Mouse (Mus musculus) layer of hippocampus, adult 9-11 months (tissue): ENCODE measurements around the gene Adgre5.
A peak's percentile ranks its signal among the peaks of the same experiment; 100 is the strongest.

Source experiments
- DNase-seq: peaks from one replicate; pipeline ENCODE4 v3.0.0; 2022

Gene Adgre5

DNA sequence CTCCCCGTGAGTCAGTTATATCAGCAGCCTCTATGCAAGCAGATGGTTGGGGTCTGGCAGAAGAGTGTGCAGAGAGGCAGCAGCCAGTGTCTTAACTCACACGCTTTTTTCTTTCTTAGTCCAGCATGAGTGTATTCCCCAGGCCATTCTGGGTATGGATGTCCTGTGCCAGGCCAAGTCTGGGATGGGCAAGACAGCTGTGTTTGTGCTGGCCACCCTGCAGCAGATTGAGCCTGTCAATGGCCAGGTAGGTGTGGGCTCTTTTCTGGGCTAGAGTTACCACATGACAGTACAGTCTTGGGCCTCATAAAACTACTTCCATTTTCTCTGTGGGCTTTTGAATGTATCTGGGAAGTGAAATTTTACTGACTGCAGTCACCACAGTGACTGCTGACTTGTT is 21.4 kb downstream of the Adgre5 start:
- DNase-seq: no peak

DNA sequence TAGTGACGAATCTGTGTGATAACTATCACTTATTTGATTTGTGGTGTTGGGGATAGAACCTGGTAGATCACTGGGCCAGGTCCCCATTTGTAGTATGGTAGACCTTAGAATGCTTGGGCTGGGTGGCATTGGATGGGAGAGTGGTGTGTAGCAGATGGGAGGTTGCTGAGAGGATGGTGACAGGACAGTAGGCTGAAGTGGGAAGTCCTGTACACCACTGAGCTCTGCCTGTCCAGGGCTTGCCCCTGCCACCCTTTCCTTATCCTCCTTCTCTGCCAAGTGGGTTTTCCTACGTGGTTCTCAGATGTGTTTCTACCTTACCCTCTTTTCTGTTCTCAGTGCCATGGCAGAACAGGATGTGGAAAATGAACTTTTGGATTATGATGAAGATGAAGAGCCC is 22.1 kb downstream of the Adgre5 start:
- no peak for DNase-seq

DNA sequence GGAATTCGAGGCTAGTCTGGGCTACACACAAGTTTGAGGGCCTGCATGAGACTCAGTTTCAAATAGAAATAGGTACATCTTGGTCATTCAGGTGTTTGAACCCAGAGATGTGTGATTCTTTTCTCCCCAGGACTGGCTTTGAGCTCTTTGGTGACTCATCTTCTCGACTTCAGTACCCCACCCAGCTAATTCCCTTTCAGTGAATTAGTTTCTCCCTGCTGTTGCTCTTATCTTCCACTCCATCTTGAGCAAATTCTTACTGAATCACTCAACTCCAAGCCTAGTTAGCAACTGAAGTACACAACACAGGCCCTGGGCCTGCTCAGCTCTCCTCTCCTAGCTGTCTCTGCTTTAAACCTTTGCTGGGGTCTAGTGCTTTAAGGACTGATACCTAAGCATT is 24.6 kb downstream of the Adgre5 start:
- no peak for DNase-seq

DNA sequence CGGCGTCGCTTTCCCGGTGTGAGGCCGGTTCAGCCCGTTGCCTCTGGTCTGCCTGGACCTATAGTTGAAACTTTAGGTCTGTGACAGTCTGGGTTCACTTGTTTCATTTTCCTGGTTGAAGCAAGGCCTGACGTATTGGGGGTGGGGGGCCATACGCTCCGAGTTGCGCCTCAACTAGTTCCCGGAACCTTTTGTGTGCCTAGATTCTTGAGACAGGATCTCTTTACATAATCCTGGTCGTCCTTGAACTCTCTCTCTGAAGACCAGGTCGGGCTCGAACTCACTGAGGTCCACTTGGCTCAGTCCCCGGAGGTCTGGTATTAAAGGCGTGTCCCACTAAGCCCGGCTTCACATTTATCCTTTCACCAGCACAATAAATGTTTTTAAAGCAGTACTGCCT is 25.4 kb downstream of the Adgre5 start:
- DNase-seq: no peak

DNA sequence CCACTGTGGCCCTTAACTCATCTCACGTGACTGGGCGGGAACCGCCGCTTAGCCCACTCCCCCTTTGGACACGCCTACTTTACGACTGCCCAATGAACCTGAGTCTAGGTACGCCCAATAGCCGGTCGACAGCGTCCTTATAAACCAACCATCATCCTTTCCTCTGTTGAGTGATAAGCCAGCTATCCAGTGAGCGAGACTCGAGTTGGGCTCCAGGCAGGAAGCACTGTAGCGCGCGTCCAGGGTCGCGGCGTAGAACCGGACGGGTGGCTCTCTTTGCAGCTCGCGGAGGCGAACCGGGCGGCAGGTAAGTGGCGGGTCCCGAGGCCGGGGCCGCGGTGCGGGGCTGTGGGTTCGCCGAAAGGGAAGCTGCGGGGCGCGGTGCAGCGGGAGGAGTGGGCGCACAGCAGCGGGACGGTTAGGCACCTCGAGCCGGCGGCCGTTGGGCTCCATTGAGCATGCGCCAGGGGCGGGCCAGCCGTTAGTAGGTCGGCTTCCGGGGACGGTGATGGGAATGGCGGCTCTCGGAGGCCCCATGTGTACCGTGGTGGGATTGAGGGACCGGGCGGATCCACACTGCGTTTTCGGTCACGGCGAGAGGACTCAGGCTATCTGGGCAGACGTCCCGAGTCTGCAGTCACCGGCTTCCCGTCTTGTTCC is 26.0 kb downstream of the Adgre5 start, which contains the start of gene Ddx39:
Gene Ddx39, plus strand, starts transcription at position 147 of the 660 bp plus-strand sequence.
- DNase-seq: peak; percentile 99

DNA sequence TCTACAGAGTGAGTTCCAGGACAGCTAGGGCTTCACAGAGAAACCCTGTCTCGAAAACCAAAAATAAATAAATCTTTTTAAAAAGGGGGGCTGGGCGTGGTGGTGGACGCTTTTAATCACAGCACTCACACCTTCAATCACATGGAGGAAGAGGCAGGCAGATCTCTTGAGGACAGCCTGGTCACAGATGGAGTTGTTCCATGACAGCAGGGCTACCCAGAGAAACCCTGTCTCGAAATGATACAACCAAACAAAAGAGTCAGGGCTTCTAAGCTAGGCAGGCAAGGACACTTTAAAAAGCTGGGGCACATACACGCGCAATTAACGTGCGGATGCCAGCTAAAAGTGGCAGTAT is 26.5 kb downstream of the Adgre5 start:
- no peak for DNase-seq

DNA sequence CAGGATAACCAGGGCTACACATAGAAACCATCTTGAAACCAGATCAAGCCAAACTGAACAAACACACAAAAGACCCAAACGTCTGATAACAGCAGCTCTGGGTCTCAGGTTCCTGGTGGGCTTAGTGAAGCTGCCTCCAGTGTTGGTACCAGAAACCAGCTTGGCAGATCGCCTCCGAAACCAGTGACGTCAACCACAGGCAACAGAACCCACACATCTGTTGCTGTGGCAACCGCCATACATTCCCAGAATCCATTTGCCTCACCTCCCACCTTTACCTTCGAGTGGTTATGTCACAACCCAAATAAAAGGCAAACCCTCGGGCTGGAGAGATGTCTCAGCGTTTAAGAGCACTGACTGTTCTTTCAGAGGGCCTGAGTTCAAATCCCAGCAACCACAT is 33.6 kb downstream of the Adgre5 start:
- no peak for DNase-seq

DNA sequence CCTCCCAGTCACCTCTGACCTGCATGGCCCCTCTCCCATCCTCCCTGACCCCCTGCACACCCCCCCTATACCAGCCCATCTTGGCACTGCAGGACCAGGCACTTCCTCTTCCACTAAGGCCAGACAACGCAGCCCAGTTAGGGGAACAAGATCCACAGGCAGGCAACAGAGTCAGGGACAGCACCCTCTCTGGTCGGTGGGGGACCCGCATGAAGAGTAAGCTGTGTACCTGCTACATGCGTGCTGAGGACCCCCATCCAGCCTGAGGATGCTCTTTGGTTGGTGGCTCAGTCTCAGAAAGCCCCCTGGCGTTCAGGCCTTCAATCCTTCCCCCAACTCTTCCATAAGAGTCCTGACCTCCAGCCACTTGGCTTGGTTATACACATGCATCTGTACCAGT is 34.7 kb downstream of the Adgre5 start:
- DNase-seq: no peak

DNA sequence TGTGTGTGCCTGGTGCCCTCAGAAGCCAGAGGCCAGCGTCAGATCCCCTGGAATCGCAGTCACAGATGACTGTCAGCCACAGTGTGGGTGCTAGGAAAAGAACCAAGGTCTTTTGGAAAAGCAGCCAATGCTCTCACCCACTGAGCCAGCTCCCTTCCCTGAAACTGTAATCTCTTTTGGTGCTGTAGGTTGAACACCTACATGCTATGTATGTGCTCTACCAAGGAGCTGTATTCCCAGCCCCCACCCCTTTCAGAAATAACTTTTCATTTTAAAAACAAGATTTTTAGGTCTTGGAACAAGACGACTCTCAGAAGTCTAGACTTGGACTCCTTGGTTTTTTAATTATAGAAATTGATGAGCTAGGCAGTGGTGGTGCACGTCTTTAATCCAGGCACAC is 37.7 kb downstream of the Adgre5 start:
- no peak for DNase-seq

DNA sequence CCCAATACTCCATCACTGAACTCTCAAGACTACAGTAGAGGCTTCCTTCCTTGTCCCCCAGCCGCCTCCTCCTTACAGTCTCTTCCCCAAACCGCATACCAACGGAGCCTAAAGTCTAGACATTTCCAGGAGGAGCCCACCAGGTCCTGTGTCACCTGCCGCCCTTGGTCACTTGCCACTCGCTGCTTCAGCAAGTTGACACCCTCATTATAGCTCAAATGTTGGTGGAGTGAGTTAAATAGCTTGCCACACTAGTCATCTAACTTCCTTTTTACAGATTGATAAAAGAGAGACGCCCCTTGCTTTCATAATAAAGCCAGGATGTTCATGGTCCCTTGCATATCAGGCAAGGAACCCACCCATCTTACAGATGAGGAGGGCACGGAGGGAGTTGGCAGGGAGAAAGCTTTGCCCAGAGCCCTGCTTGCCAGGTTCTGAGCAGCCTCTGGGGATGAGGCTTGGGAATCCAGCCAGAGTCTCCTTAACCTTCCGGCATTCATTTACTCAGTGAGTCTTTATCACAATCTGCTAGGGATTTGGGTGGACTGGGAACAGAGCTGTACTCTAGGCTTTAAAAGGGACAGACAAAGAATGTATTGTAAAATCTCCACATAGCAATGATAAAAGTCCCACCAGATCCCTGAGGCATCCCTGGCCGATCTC is 40.6 kb downstream of the Adgre5 start:
- no peak for DNase-seq

DNA sequence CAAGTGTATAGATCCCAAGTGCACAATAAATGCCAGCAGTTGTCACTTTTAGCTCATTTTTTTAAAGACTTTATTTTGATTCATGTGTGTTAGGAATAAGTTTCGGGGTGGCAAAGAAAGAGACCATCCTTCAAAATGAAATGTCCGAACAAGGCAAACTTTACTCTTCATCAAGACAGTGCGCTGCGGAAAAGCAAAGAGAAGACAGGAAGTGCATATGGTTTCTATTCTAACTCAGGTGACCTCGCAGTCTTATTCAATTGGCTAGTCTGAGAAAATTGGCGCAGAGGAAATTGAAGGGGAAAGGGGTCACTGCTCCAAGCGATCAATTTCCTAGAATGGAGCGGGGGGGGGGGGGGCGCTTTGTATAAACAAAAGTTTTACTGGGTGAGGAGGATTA is 41.6 kb downstream of the Adgre5 start:
- no peak for DNase-seq

DNA sequence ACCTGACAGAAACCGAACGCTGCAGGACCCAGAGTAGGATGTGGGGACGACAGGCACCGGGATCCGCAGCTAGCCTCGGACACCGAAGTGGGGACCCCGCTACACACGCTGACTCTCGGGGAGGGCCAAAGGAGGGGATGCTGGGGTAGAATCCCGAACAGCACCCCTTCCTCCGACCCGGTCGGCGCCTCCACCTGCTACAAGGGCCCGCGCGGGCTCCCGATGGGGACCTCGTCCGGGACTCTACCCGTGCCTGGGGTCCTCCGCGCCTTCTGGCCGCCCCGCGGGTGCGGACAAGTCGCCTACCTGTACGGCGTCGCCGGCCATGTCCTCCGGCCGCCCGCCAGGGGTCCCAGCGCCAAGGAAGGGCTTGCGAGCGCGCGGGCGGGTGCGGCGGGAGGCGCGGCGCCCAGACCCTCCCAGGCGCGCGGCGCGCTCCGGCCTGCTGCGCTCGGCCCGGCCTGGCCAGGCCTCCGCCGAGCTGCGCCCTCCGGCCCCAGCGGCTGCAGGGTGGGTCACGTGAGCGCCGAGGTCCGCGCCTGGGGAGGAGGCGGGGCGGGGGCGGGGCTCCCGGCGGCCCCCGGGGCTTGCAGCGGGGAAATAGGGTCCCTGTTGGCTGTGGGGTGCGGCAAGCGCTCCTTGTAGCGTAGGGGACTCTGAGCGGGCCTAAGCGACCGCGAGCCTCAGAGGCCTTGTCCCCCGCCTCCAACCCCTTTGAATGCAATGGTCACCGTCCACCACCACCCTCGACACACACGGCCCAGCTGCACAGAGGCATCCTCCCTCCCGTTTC is 42.3 kb downstream of the Adgre5 start, which contains the start of gene Pkn1:
Gene Pkn1, minus strand, starts transcription at position 519 of the 793 bp plus-strand sequence.
- peak; percentile 70 for DNase-seq

DNA sequence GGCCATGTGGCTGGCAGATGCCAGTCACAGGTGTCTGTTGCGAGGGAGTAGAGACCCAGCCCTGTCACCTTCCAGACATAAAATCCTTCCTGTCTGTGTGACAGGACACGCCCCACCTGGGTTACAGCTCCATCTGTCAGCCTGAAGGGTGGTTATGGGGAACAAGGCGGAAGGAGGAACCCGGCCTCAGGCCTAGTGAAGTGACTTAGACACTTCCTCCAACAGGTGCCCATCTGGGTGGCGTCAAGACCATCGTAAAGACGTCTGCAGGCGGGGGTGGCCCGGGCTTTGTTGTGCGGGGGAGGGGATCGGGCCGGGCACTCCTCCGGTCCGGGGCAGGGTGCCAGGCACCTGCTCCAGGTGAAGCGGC is 42.9 kb downstream of the Adgre5 start:
- peak; percentile 52 for DNase-seq

DNA sequence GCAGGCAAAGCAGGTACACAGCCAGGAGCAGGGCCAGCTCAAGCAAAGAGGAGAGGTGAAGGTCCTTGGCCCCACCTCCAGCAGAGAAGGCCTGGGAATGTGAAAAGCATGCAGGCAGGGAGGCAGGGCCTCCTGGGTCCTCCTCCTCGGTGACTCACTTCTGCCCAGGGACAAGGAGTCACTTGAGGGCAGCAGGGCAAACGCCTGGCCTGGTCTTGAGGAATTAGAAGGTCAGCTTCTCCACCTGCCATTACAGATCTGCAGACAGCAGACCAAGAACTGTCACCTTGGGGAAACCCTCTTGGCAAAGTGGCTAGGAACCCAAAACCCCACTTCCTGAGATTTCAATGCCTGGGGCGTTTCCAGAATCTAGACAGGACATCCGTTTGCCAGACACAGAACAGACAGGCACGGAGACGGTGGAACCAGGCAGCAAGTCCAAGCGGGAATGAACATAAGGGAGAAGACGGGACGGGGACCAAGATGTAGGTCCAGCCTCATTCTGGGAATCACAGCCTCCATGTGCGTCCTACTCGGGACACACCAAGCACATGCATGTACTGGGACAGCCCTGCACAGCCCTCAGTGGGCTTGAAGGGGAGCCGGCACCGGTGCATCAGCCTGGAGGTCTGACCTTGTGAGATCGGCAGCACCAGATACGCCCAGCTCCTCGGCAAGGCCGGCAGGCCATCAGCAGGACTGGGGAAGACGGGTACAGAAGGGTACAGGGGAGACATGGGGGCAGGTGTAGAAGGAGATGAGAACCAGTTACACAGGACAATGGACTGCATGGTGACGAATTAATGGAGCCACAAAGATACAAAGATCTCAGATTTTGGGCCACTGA is 43.5 kb downstream of the Adgre5 start:
- DNase-seq: no peak

DNA sequence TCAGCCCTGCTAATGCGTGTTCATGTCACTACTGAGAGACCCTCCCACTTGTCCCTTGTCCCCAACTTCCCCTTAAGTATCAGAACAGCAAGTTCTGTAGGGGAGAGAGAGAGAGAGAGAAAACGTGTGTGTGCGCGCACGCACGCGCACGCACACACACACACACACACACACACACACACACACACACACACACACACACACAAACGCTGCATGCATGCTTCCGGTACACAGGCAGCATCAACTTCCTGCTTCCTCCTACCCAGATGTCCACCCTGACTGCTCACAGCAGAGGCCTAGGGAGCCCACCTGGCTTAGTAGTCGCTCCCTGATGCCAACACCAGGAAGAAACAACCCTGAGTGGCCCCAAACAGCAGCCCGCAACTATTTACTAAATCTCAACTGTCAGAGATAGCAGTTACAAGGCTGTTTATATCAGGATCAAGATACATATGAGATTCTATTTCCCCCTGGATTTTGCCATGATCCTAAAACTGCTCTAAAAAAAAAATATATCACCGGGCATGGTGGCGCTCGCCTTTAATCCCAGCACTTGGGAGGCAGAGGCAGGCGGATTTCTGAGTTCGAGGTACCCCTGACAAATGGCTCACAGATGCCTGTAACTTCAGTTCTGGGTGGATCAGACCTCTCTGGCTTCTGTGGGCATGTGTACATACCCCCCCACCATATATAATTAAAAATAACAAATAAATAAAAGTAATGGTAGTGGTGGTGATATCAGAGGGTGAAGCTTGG is 45.6 kb downstream of the Adgre5 start:
- no peak for DNase-seq

DNA sequence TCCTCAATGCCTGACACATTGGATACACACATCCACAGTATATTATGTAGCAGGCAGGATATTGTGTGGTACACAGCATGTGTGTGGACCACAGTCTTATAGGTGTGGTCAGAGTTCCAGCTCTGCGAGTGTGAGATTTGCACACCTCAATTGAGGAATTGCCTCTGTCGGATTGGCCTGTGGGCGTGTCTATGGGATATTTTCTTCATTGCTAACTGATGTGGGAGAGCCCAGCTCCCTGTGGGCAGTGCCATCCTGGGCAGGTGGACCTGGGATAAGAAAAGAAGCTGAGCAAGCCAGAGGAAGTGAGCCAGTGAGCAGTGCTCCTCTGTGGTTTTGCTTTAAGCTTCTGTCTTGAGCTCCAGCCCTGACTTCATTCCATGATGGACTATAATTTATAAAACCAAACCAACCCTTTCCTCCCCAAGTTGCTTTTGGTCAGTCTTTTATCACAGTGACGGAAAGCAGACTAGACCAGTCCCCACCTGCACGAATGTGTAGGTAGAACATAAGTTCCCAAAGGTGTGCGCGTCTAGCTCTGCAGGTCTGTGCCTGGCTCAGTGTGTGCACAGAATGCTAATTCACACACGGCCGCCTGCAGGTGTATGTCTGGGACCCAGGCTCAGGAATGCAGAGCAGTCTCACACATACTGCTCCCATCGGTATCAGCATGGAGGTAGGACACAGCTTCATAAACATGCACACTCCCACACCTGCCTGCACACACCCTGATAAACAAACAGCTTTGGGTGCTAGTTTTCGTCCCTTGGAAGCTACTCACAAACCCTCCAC is 46.6 kb downstream of the Adgre5 start:
- DNase-seq: peak; percentile 38

DNA sequence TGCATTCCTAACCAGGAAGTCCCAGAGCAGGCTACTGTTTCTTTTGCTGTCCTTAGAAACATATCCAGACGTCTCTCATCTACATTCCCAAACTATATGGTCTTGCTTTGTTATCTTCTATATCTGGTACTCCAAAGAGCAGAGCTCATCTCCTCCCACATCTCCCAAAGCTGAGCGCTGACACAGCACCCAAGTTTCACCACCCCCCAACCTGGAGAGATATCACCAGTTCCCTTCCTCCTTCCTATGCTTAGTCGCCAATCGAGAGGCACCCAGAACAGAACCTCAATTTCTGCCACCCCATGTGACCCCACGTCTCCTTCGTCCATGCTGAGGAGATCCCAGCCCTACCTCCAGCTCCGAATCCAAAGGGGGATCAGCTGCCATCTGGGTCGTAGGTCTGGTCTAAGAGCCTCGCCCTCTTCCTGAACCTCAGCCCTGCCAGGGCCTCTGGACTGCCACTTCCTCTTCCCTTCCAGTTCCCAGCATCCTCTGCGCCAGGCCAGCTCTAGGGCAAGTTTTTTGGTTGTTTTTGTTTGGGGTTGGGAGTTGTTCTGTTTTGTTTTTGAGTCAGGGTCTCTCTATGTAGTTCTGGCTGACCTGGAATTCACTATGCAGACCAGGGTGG is 47.4 kb downstream of the Adgre5 start:
- DNase-seq: no peak

DNA sequence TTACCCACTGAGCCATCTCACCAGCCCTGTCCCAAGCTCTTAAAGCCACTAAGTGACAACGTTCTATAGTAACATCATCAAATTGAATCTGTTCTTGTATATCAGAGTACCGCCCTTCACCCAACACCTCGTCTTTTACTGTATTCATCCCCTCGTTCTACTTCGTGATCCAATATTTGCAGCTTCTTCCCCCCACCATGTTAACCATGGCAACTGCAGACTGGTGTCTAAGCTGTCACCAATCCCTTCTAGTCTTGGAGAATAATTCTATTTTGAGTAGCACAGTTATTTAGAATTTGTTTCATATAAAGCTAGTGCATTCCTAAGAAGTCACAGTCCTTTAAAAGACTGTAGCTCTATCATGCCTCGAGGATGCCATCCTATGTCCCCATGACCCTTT is 51.9 kb downstream of the Adgre5 start:
- DNase-seq: no peak

DNA sequence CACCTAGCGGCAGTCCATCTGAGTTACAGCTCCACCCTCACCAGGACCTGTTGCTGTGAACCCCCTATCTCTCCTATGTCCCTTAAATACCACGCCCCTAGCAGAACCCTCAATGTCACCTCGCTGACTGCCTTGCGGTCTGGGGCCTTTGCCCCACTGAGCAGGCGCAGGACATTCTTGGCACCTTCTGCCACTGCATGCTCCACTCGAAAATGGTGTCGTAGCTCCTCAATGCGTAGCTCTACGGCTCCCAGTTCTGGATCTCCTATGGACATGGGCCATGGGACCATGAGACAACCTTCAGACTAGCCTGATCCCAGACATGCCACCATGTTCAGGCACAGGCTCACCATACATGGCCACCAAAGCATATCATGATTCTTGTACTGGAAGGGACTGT is 56.6 kb downstream of the Adgre5 start:
- DNase-seq: no peak

DNA sequence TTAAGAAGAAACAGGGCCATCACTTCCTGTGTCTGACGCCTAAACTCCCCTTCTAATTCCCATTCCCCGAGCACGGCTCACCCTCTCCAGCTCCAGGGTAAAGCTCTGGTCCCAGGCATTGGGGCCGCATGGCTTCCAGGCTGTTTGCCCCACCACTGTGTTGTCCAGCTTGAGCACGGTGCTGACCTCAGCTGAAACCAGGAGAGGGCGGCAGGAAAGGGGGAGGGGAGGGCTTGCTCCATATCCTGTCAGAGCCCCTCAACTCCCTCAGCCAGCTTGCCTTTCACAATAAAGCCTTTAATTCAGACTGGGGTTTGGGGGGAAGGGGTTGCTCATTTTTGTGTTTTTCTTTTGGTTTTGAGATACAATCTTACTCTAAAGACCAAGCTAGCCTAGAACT is 60.0 kb downstream of the Adgre5 start:
- DNase-seq: no peak

DNA sequence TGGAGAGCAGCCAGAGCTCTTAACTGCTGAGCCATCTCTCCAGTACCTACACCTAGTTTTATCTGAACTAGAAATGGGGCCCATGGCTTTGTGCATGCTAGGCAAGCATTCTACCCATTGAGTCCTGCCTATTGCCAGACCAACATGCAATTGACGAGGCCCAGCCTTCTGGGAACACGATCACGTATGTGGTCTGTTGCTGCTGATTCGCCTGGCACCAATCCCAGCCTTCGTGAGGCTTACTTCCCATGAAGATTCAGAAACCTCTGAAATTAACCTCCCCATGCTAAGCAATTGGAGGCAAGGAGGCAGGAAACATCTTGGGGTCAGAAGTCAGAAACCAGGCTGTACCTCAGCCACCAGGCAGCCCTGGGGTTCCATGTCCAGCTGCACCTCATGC is 60.5 kb downstream of the Adgre5 start:
- no peak for DNase-seq
